Mouse (Mus musculus): ENCODE results near the gene Ccdc36.

The Ccdc36 gene

GRCm38 (mm10) chr9:108428384-108428783, at the start of gene Ccdc36:
Ccdc36 (minus strand) TSS chr9:108428484.
- no peak for DNase-seq

- DNase-seq: no peak
Observed at GRCm38 (mm10) chr9:108474528-108474927, 46.2 kb upstream of the Ccdc36 start.

- DNase-seq: no peak
Observed at GRCm38 (mm10) chr9:108469845-108470244, 41.6 kb upstream of the Ccdc36 start.

GRCm38 (mm10) chr9:108469430-108469829, 41.1 kb upstream of the Ccdc36 start:
- DNase-seq: no peak

GRCm38 (mm10) chr9:108466219-108466618, 37.9 kb upstream of the Ccdc36 start:
- no peak for DNase-seq

- no peak for DNase-seq
Observed at GRCm38 (mm10) chr9:108463713-108464112, 35.4 kb upstream of the Ccdc36 start.

- DNase-seq: peak; percentile 46
Observed at GRCm38 (mm10) chr9:108462192-108462591, 33.9 kb upstream of the Ccdc36 start.

GRCm38 (mm10) chr9:108461675-108462074, 33.4 kb upstream of the Ccdc36 start:
- DNase-seq: no peak

- peak; percentile 48 for DNase-seq
Observed at GRCm38 (mm10) chr9:108461181-108461631, 32.9 kb upstream of the Ccdc36 start, which contains the start of gene Klhdc8b. Klhdc8b (minus strand) TSS chr9:108461581.

- DNase-seq: peak; percentile 90
Observed at GRCm38 (mm10) chr9:108460319-108461178, 32.3 kb upstream of the Ccdc36 start, which contains the start of gene Ccdc71. Ccdc71 (plus strand) TSS chr9:108460527.

GRCm38 (mm10) chr9:108459939-108460318, 31.6 kb upstream of the Ccdc36 start:
- DNase-seq: no peak

GRCm38 (mm10) chr9:108456953-108457352, 28.7 kb upstream of the Ccdc36 start:
- DNase-seq: no peak

- no peak for DNase-seq
Observed at GRCm38 (mm10) chr9:108455747-108456571, 27.7 kb upstream of the Ccdc36 start.

- no peak for DNase-seq
Observed at GRCm38 (mm10) chr9:108454429-108454828, 26.1 kb upstream of the Ccdc36 start.

- DNase-seq: no peak
Observed at GRCm38 (mm10) chr9:108453458-108453857, 25.2 kb upstream of the Ccdc36 start.

GRCm38 (mm10) chr9:108452911-108453310, 24.6 kb upstream of the Ccdc36 start:
- DNase-seq: no peak

- DNase-seq: peak; percentile 90
Observed at GRCm38 (mm10) chr9:108452291-108452906, 24.1 kb upstream of the Ccdc36 start.

- DNase-seq: no peak
Observed at GRCm38 (mm10) chr9:108451519-108452160, 23.4 kb upstream of the Ccdc36 start.

GRCm38 (mm10) chr9:108451170-108451493, 22.8 kb upstream of the Ccdc36 start:
- DNase-seq: no peak

- peak; percentile 50 for DNase-seq
Observed at GRCm38 (mm10) chr9:108450292-108451169, 22.2 kb upstream of the Ccdc36 start.

GRCm38 (mm10) chr9:108449860-108450259, 21.6 kb upstream of the Ccdc36 start:
- no peak for DNase-seq

- no peak for DNase-seq
Observed at GRCm38 (mm10) chr9:108445125-108445524, 16.8 kb upstream of the Ccdc36 start.

All from kidney, postnatal 14 days (tissue).